Mouse (Mus musculus): ENCODE measurements around the gene Gm20388. TPM values are rescaled to one million over a fixed set of nuclear protein-coding genes. Genes with fewer than 3 reads are reported as not detected.

Gm20388 gene
- polyA plus RNA-seq, 1 experiment from 2014 or later: not detected

DNA sequence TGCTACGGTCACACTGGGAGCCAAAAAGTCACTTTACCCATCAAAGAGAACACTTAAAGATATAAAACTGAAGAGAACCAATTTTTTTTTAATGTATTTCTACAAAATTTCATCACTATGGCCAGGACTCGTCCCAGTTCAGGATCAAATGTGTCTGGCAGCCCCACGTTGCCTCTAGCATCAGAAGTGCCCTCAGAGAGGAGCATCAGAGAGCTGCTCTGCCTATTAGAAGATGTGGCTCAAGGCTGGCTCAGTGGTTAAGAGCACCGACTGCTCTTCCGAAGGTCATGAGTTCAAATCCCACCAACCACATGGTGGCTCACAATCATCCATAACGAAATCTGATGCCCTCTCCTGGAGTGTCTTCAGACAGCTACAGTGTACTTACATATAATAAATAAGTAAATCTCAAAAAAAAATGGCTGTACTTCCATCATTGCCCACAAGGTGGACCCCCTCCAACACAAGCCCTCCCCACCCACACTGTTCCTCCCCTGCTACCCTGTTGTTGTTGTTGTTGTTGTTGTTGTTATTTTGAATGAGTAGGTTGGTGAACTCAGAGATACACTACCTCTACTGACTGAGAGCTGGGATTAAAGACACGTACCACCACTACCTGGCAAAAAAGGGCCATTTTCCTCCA, 3409.0 kb downstream of the Gm20388 start:
- no peaks in the 10 kb centered on the region for H3K36me3 ChIP-seq
- no peaks in the 10 kb centered on the region for H3K9me3 ChIP-seq (replicated peaks)
- peaks cover 19% of the 10 kb centered on the region for H3K4me1 ChIP-seq (replicated peaks)
- no peak overlapping the region for H3K27ac ChIP-seq
- H3K9ac ChIP-seq: no peak overlapping the region
- no peak for ATAC-seq (replicated peaks; ENCODE audit: insufficient number of reproducible peaks, insufficient read depth, low FRiP score, low read depth)
- H3K27me3 ChIP-seq: no peaks in the 10 kb centered on the region
- 25% methylated on average over 7 of the region's 7 CpGs for WGBS
- H3K4me2 ChIP-seq: no peak overlapping the region
- no peak overlapping the region for H3K4me3 ChIP-seq

DNA sequence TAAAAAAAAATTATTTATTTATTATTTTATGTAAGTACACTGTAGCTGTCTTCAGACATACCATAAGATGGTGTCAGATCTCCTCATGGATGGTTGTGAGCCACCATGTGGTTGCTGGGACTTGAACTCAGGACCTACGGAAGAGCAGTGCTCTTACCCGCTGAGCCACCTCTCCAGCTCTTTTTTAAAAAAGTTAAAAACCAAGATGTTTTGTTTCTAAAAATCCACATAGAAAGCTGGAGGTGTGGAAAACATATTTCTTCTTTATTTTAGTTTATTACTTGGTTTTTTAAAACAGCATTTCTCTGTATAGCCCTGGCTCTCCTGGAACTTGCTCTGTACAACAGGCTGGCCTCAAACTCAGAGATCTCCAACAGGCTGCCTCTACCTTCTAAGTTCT, 3417.9 kb downstream of the Gm20388 start:
- ATAC-seq (replicated peaks; ENCODE audit: insufficient number of reproducible peaks, insufficient read depth, low FRiP score, low read depth): no peak
- no peaks in the 10 kb centered on the region for H3K9me3 ChIP-seq (replicated peaks)
- H3K4me2 ChIP-seq: no peak overlapping the region
- no peak overlapping the region for H3K27ac ChIP-seq
- no peaks in the 10 kb centered on the region for H3K36me3 ChIP-seq
- no peak overlapping the region for H3K9ac ChIP-seq
- H3K27me3 ChIP-seq: peaks cover 15% of the 10 kb centered on the region; the same call in 1 of the 2 replicates
- H3K4me3 ChIP-seq: no peak overlapping the region
- H3K4me1 ChIP-seq (replicated peaks): peaks cover 11% of the 10 kb centered on the region
- 93% methylated on average over 2 of the region's 2 CpGs for WGBS

DNA sequence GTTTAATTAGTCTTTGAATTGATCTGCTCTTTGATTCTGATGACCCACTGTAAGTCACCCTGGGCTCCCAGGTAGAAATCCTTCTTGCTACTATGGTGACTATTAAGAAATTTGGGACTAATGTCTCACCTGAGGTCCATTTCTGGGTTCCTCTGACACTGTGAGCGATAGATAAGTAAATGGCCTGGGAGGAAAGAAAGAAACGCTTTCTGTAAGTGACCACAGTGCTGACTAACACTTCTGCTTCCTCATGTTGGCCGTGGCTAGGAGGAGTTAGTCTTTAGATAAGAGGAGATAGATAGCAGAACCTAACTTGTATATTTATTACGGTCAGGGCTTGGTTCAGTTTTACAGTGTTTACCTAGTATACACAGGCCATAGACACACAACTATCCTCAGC, 3418.7 kb downstream of the Gm20388 start:
- Histone ChIP-seq H3K4me3 (no peak overlapping the region), H3K4me2 (no peak overlapping the region), H3K9me3 (replicated peaks) (no peaks in the 10 kb centered on the region), H3K4me1 (replicated peaks) (peaks cover 18% of the 10 kb centered on the region), H3K27ac (no peak overlapping the region), H3K36me3 (no peaks in the 10 kb centered on the region), H3K27me3 (peaks cover 23% of the 10 kb centered on the region), H3K9ac (no peak overlapping the region)
- WGBS: 41% methylated on average over 4 of the region's 4 CpGs
- ATAC-seq (replicated peaks; ENCODE audit: insufficient number of reproducible peaks, insufficient read depth, low FRiP score, low read depth): no peak

GRCm38 (mm10) chr8:123329961-123330360, 3419.3 kb downstream of the Gm20388 start:
- 65% methylated on average over 5 of the region's 5 CpGs for WGBS
- Histone ChIP-seq H3K4me3 (no peak overlapping the region), H3K27me3 (peaks cover 29% of the 10 kb centered on the region), H3K4me1 (replicated peaks) (peaks cover 19% of the 10 kb centered on the region), H3K27ac (no peak overlapping the region), H3K36me3 (no peaks in the 10 kb centered on the region), H3K9ac (no peak overlapping the region), H3K9me3 (replicated peaks) (no peaks in the 10 kb centered on the region), H3K4me2 (no peak overlapping the region)
- no peak for ATAC-seq (replicated peaks; ENCODE audit: insufficient number of reproducible peaks, insufficient read depth, low FRiP score, low read depth)

GRCm38 (mm10) chr8:123330701-123331100, 3420.1 kb downstream of the Gm20388 start:
- Histone ChIP-seq H3K4me3 (no peak overlapping the region), H3K4me2 (no peak overlapping the region), H3K27ac (no peak overlapping the region), H3K36me3 (no peaks in the 10 kb centered on the region), H3K27me3 (peaks cover 28% of the 10 kb centered on the region), H3K9ac (no peak overlapping the region), H3K9me3 (replicated peaks) (no peaks in the 10 kb centered on the region), H3K4me1 (replicated peaks) (peaks cover 19% of the 10 kb centered on the region)
- no peak for ATAC-seq (replicated peaks; ENCODE audit: insufficient number of reproducible peaks, insufficient read depth, low FRiP score, low read depth)
- WGBS: 56% methylated on average over 6 of the region's 6 CpGs

- WGBS: 43% methylated on average over 2 of the region's 2 CpGs
- no peak for ATAC-seq (replicated peaks; ENCODE audit: insufficient number of reproducible peaks, insufficient read depth, low FRiP score, low read depth)
- Histone ChIP-seq H3K9ac (no peak overlapping the region), H3K9me3 (replicated peaks) (no peaks in the 10 kb centered on the region), H3K27me3 (peaks cover 26% of the 10 kb centered on the region), H3K36me3 (no peaks in the 10 kb centered on the region), H3K4me2 (no peak overlapping the region), H3K4me1 (replicated peaks) (peaks cover 19% of the 10 kb centered on the region), H3K4me3 (no peak overlapping the region), H3K27ac (no peak overlapping the region)
These were observed 3420.7 kb downstream of the Gm20388 start for GRCm38 (mm10) chr8:123331301-123331700.

GRCm38 (mm10) chr8:123331810-123332209, 3421.2 kb downstream of the Gm20388 start:
- H3K4me1 ChIP-seq (replicated peaks): peaks cover 19% of the 10 kb centered on the region
- H3K4me2 ChIP-seq: peak overlapping the region; percentile 92
- 23% methylated on average over 8 of the region's 8 CpGs for WGBS
- H3K27ac ChIP-seq: no peak overlapping the region
- no peak overlapping the region for H3K9ac ChIP-seq
- H3K36me3 ChIP-seq: no peaks in the 10 kb centered on the region
- peak overlapping the region; percentile 59 for H3K4me3 ChIP-seq
- H3K27me3 ChIP-seq: peaks cover 25% of the 10 kb centered on the region
- H3K9me3 ChIP-seq (replicated peaks): no peaks in the 10 kb centered on the region
- ATAC-seq (replicated peaks; ENCODE audit: insufficient number of reproducible peaks, insufficient read depth, low FRiP score, low read depth): no peak

GRCm38 (mm10) chr8:123332262-123333090, 3421.8 kb downstream of the Gm20388 start, which contains the start of gene Spire2:
Spire2 (plus strand) TSS chr8:123332713.
- Histone ChIP-seq H3K9ac (no peak within 1 kb of the TSS), H3K4me1 (replicated peaks) (peaks cover 19% of the 10 kb centered on the region), H3K4me2 (peak within 1 kb of the TSS; percentile 92), H3K9me3 (replicated peaks) (no peaks in the 10 kb centered on the region), H3K27ac (no peak within 1 kb of the TSS), H3K27me3 (peaks cover 24% of the 10 kb centered on the region), H3K36me3 (no peaks in the 10 kb centered on the region), H3K4me3 (peak within 1 kb of the TSS; percentile 59)
- under 1% methylated on average over 76 of the region's 85 CpGs for WGBS
- ATAC-seq (replicated peaks; ENCODE audit: insufficient number of reproducible peaks, insufficient read depth, low FRiP score, low read depth): peak; percentile 76

GRCm38 (mm10) chr8:123333091-123333587, 3422.5 kb downstream of the Gm20388 start:
- H3K36me3 ChIP-seq: no peaks in the 10 kb centered on the region
- H3K9ac ChIP-seq: no peak overlapping the region
- peaks cover 19% of the 10 kb centered on the region for H3K4me1 ChIP-seq (replicated peaks)
- H3K4me3 ChIP-seq: peak overlapping the region; percentile 59
- no peak overlapping the region for H3K27ac ChIP-seq
- peaks cover 24% of the 10 kb centered on the region for H3K27me3 ChIP-seq
- ATAC-seq (replicated peaks; ENCODE audit: insufficient number of reproducible peaks, insufficient read depth, low FRiP score, low read depth): no peak; the same call in 1 of the 2 replicates
- no peaks in the 10 kb centered on the region for H3K9me3 ChIP-seq (replicated peaks)
- H3K4me2 ChIP-seq: peak overlapping the region; percentile 92
- WGBS: 6% methylated on average over 19 of the region's 21 CpGs

DNA sequence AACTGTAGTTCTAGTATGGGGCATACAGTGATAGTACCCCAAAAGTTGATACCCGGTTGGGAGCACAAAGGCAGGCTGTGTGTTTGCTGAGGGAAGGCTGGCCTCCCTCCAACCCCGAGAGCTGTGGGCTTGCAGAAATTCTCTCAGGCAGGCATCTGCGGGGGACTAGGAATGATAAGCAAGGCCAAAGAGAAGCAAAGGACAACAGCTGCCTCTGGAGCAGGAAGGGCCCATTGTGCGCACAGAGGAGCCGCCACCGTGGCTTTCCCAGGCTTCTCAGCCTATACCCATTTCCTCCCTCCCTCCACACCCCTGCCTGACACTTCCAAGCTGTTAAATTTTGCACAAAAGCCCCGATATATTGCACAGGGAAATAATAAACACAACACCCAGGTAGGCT, 3423.2 kb downstream of the Gm20388 start:
- H3K4me3 ChIP-seq: peak overlapping the region; percentile 59; the same call in 1 of the 2 replicates
- ATAC-seq (replicated peaks; ENCODE audit: insufficient number of reproducible peaks, insufficient read depth, low FRiP score, low read depth): no peak
- 3% methylated on average over 7 of the region's 7 CpGs for WGBS
- no peak overlapping the region for H3K9ac ChIP-seq
- no peak overlapping the region for H3K27ac ChIP-seq
- H3K4me1 ChIP-seq (replicated peaks): peaks cover 19% of the 10 kb centered on the region
- H3K27me3 ChIP-seq: peaks cover 24% of the 10 kb centered on the region
- H3K4me2 ChIP-seq: 0 out of 2 replicates have a peak overlapping the region, but pooled peaks have one; percentile 92
- no peaks in the 10 kb centered on the region for H3K36me3 ChIP-seq
- H3K9me3 ChIP-seq (replicated peaks): no peaks in the 10 kb centered on the region

- Histone ChIP-seq H3K9ac (no peak overlapping the region), H3K36me3 (no peaks in the 10 kb centered on the region), H3K27me3 (peaks cover 24% of the 10 kb centered on the region), H3K4me2 (no peak overlapping the region), H3K27ac (no peak overlapping the region), H3K9me3 (replicated peaks) (no peaks in the 10 kb centered on the region), H3K4me1 (replicated peaks) (peaks cover 19% of the 10 kb centered on the region), H3K4me3 (no peak overlapping the region)
- 14% methylated on average over 1 of the region's 1 CpGs for WGBS
- no peak for ATAC-seq (replicated peaks; ENCODE audit: insufficient number of reproducible peaks, insufficient read depth, low FRiP score, low read depth)
These were observed 3423.8 kb downstream of the Gm20388 start for GRCm38 (mm10) chr8:123334467-123334866.
